ENCODE assay signal across 11 mouse cellular contexts in the genomic region with DNA sequence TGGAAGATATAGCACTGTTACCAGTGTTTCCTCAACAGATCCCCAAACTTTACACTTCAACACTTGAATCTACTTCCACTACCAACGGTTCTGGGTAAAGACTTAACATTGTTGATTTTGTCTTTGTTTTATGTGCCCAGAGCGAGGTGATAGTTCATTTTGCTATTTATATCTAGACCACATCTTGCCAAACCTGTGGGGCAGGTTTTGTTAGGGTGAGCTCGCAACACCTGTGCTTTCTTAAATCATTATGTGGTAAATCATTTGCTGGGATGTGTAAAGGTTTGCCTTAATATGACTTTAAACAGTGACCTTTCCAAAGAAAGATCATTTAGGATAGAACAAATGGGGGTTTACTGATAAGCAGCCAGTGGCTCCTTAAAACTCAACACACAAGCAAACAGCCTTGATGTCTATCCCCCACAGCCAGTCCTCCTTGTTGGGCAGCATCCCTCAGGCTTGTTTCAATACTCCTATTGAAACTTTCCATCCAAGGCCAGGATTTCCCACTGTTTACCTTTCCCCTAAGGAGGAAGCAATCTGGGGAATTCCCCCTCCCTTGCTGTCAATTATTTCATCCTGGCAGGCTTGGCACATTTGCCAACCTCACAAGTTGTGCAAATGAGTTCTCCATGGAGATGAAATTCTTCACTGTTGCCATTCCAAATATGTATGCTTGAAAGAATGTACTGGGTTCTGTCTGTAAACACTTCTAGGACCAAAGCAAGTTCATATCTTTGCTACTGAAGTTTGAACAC.
DNase-seq lines count a peak whose midpoint lies in the region; ATAC-seq and TF ChIP-seq lines count a peak whose summit lies in the region.
"Had no signal": no experiment of that assay in that cellular context is flagged by ENCODE, and none has a peak within 500 bp of the region (broad histone marks: within the 10 kb centered on the region; RNA-seq: fewer than 3 reads in every experiment).

No protein-coding gene starts in this region.

- no peak overlapping the region for H3K9ac ChIP-seq in kidney, embryonic 14.5 days (ENCODE audit: low read depth, low read length)
- no peak overlapping the region for H3K9ac ChIP-seq in lung, postnatal 0 days (replicated peaks; ENCODE audit: low read depth)
- H3K9ac ChIP-seq: hindbrain, embryonic 14.5 days had no signal

- TF ChIP-seq POLR2A in brain, embryonic 14.5 days (IDR thresholded peaks at IDR 0.05; ENCODE audit: borderline replicate concordance, extremely low read depth, insufficient read depth, insufficient read length, poor library complexity, severe bottlenecking): no peak

- intact Hi-C loops in left cerebral cortex, postnatal 36 days (cut with DNase I): no loop called here

- no peaks in the 10 kb centered on the region for H3K9me3 ChIP-seq in kidney, embryonic 14.5 days (ENCODE audit: control insufficient read depth, low read length)
- H3K9me3 ChIP-seq in lung, postnatal 0 days (ENCODE audit: low read length): no peaks in the 10 kb centered on the region

- H3K36me3 ChIP-seq in kidney, embryonic 14.5 days (ENCODE audit: control insufficient read depth, insufficient read depth, low read length): no peaks in the 10 kb centered on the region
- H3K36me3 ChIP-seq in lung, postnatal 0 days (ENCODE audit: insufficient read depth, low read length): no peaks in the 10 kb centered on the region

- no peaks in the 10 kb centered on the region for H3K27me3 ChIP-seq in kidney, embryonic 14.5 days (ENCODE audit: control insufficient read depth, insufficient read depth, low read length)
- H3K27me3 ChIP-seq in lung, postnatal 0 days (replicated peaks; ENCODE audit: insufficient read depth, low read length): no peaks in the 10 kb centered on the region

- 62% methylated on average over 3 of the region's 3 CpGs for WGBS in kidney, embryonic 14.5 days
- WGBS in lung, postnatal 0 days: 48% methylated on average over 3 of the region's 3 CpGs

- H3K4me2 ChIP-seq in kidney, embryonic 14.5 days (replicated peaks; ENCODE audit: low read depth, low read length): no peak overlapping the region
- 0 out of 2 replicates have a peak overlapping the region, but pooled peaks have one; percentile 8 for H3K4me2 ChIP-seq in lung, postnatal 0 days (replicated peaks; ENCODE audit: low read depth, low read length)
- H3K4me2 ChIP-seq: hindbrain, embryonic 14.5 days had no signal

- peak; percentile 55; the same call in 1 of the 2 replicates for ATAC-seq in kidney, embryonic 14.5 days (ENCODE audit: low FRiP score, low TSS enrichment)
- peak; percentile 91 for ATAC-seq in lung, postnatal 0 days

- H3K4me1 ChIP-seq in kidney, embryonic 14.5 days (ENCODE audit: control insufficient read depth, insufficient read depth, low read length): no peaks in the 10 kb centered on the region
- H3K4me1 ChIP-seq in lung, postnatal 0 days (ENCODE audit: insufficient read depth, low read depth, low read length): 0 out of 2 replicates have a peak, but pooled peaks cover 6% of the 10 kb centered on the region

- DNase-seq in Muller cell, postnatal 12 days (ENCODE audit: inconsistent ontology term): peak; percentile 82
- DNase-seq in brain, embryonic 14.5 days (ENCODE audit: low read depth): peak; percentile 56
- DNase-seq in lung, postnatal 0 days (ENCODE audit: low spot score): peak; percentile 81
- no peak for DNase-seq in right cerebral cortex, postnatal 25 days
- DNase-seq in left cerebral cortex, postnatal 36 days (ENCODE audit: low spot score in 2 of 2): no peak
- DNase-seq in gastrocnemius, postnatal 25 days: no peak
- DNase-seq: adrenal gland, postnatal 25 days; cerebellum, adult 9-11 months had no signal

- no peak overlapping the region for H3K27ac ChIP-seq in kidney, embryonic 14.5 days (ENCODE audit: low read depth, low read length)
- H3K27ac ChIP-seq in lung, postnatal 0 days (ENCODE audit: low read length): peak overlapping the region; percentile 35; the same call in 1 of the 2 replicates
- H3K27ac ChIP-seq: hindbrain, embryonic 14.5 days had no signal

- no peak for TF ChIP-seq CTCF in brain, embryonic 14.5 days (IDR thresholded peaks at IDR 0.05; ENCODE audit: borderline replicate concordance, extremely low read depth, insufficient read depth, insufficient read length)
- no peak for TF ChIP-seq CTCF in lung, postnatal 0 days (IDR thresholded peaks at IDR 0.05)

- TF ChIP-seq EP300 in lung, postnatal 0 days (IDR thresholded peaks at IDR 0.05): peak; percentile 61

- H3K4me3 ChIP-seq in kidney, embryonic 14.5 days (ENCODE audit: low read length): no peak overlapping the region
- H3K4me3 ChIP-seq in lung, postnatal 0 days (ENCODE audit: low read depth, low read length): no peak overlapping the region
- H3K4me3 ChIP-seq: erythroblast, embryonic 14.5 days had no signal

Comparison
In these comparisons a context has a peak if more than half of its experiments do, and no peak if none do; other contexts are left out.
1. DNase-seq: peak in Muller cell, postnatal 12 days (single experiment), brain, embryonic 14.5 days (single experiment) and lung, postnatal 0 days (single experiment); none in right cerebral cortex, postnatal 25 days (single experiment), left cerebral cortex, postnatal 36 days (0 of 2) and gastrocnemius, postnatal 25 days (single experiment).